Mouse (Mus musculus) heart, adult 11 months (tissue): ENCODE data around the gene Acvr1b.

ENCODE experiments used
- DNase-seq: peaks from one replicate; pipeline ENCODE4 v3.0.0; 2022

The Acvr1b gene

DNA sequence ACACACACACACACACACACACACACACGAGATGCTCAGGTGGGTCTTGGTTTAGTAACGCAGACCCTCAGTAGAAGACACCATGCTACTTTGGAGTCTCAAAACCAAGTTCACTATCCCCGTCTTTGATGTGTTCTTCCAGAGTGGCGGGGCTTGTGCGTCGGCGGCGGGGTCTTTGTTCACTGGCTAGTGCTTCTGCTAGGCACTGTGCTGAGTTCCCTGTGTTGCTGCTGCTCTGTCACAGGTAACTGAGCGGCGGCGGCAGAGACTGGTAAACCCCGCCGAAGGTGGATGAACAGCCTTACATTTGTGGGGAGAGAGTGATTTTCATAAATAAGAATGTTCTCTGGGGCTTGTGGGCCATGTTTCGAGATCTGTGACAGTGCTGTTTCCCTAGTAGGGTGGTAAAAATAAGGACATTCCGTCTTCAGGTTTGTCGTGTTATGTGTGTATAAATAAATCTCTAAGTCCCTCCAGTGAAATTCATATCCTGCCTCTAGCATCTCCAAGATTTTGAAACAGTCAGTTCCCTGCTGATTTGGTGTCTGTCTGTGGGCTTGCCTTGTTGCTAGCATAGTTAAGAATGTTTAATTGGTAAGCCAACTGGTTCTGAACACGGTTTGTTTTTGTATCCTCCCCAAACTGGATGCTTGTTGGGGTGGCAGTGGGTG, 1.9 kb downstream of the Acvr1b start:
- peak; percentile 87 for DNase-seq

DNA sequence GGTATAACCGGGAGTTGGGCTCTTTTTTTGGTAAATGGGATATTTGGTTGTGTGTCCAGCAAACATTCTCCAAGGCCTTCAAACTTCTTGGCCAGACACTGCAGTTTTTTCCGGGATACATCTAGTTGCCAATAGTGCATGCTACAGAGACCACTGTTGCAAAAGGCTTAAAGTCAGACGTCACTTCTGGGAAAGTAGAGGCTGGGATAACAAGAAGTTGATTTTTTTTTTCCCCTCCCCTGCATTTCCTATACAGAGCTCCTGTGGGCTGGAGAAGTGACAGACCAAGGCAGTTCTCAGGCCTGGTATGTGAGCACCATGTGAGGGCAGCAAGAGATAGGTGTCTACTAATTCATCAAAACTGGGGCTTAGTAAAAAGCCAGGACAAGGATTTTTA, 2.4 kb downstream of the Acvr1b start:
- DNase-seq: peak; percentile 94

DNA sequence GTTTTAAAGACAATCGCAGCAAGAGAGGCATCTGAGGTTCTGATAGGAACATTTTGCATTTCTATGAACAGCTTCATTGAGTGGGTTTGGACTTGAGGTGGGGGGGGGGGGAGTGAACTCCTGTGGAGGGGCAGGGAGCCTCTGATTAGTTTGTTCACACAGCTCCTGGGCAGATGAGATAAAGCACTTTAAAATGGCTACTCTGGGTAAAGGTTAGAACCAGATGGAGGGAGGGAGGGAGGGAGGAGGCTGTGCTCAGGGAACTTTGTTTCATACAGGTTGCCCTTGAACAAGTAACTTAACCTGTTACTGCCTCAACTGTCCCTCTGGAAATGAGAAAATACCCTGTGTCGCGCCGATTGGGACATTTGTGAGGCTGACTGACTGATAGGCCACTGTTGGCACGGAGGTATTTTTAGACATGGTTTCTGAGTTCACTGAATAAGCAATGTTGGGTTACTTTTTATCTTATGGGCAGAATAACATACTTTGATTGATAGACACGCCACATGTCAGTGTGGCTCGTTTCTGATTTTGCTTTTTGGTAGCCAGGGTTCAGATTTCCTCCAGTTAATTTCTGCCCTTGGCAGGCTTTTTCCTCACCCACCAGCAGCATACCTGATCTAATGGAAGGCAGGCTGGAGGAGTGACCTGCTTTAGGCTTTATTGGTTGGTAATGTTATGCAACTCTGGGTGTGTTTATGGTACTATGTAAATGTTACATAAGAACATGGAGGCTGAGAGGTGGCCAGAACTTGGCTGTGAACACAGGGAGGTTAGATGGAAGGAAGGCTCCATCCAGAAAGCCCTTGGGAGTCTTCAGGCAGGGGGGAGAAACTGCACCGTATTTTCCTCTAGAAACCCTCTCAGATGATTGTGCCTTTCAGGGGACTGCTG, 3.2 kb downstream of the Acvr1b start:
- peak; percentile 90 for DNase-seq

DNA sequence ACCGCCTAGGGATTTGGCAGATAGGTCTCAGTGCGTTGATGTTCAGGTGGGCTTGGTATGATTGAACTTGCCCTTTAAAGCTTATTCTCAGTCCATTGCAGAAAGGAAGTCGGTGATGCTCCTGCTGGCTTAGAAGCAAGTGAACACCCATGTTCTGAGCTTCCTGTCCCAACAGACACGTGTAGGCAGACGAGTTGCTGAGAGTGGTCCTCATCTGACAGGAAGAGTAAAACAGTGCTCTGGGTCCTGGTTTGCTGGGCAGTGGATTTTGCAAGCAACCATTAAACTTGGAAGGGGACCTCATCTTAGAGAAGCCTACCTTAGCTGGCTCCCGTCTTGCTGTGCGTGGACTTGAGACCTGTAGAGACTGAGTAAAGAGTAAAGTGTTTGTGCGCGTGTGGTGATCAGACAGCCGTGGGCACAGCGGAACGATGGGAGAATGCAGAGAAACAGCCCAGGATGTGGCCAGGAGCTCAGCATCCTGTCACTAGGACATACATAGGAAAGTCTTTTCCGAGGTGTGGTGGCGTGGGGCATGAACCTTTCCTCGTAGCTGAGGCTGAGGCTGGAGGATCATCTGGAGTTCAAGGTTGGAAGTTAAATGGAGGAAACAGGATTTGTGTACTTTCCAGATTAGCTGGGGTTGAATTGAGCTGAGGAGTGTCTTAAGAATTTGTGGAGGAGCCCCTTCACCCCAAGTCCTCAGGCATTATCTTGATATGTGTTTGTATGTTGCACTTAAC, 6.7 kb downstream of the Acvr1b start:
- DNase-seq: no peak

DNA sequence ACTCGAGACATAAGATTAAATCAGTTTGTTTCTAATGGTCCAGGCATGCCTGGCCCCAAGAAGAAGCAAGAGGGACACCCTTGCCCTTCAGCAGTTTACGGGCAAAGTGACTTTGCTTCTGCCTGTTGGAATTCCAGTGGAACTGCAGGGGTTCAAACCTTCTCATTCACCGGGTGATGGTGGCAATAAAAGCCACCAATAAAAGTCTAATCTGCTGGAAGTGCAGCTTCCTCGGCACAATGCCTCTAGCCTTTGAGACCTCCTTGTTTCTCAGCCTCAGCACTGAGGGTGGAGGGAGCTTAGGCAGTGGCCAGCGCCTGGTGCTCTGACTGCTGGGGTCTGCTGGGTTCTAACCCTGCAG, 7.2 kb downstream of the Acvr1b start:
- no peak for DNase-seq

DNA sequence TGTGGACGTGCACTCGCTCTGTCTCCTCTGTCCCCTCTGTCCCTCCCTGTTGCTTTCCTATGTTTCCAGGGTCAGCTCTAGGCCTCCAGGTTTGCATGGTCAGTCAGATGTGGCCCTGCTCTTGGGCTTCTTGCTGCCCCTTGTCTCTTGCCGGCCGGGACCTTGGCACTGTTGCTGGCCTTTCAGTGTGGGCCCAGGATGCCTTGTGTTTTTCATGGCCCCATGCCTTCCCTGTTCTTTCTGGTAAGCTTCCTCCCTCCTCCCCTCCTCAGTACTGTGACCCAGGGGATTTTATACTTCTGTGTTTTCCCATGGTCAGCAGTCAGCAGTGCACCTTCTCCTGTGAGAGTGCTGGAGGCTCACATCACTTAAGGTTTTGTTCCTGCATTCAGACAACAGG, 7.6 kb downstream of the Acvr1b start:
- DNase-seq: peak; percentile 95

DNA sequence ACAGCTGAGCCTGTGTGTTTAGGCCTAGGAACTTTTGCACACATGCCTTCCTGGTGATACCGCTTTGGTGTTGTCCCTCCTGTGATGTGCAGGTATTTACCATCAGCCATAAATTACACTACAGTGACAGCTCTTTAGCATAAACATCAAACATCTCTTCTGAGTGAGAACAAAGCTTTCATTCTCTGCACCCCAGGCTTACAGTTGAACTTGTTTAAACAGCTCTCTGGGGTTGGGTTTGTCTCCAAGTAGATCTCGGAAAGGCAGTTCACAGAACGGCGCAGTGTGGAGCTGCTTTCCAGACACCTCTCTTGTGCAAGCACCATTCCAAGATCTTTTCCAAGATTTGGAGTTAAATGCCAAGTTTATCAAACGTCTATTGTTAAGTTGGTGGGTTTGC, 8.8 kb downstream of the Acvr1b start:
- no peak for DNase-seq

DNA sequence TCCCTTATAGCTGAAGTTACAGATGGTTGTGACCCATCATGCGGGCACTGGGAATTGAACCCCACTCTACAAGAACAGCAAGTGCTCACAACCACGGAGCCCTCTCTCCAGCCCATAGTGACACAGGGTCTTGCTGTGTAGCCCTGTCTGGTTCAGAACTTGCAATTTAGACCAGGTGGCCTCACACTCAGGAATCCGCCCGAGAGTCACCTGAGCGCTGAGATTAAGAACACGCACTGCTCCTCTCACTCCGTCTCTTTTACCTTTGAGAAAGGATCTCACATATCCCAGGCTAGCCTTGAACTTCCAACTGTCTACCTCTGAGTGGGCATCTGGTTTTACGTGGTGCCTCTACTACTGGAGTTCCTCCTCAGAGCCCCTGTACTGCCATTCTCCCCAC, 10.4 kb downstream of the Acvr1b start:
- peak; percentile 80 for DNase-seq

DNA sequence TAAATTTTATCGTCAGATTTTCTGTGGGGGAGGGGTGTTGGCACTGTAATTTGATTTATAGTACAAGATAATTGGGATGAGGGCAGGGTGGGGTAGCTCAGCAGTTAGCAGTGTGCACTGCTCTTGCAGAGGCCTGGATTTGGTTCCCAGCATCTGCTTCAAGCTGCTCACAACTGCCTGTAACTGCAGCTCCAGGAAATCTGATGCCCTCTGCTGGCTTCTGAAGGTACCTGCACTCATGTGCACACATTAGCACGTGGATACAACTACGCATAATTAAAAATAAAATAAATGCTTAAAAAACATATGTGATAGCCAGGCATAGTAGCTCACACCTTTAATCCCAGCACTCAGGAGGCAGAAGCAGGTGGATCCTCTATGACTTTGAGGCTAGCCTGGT, 11.7 kb downstream of the Acvr1b start:
- DNase-seq: no peak

DNA sequence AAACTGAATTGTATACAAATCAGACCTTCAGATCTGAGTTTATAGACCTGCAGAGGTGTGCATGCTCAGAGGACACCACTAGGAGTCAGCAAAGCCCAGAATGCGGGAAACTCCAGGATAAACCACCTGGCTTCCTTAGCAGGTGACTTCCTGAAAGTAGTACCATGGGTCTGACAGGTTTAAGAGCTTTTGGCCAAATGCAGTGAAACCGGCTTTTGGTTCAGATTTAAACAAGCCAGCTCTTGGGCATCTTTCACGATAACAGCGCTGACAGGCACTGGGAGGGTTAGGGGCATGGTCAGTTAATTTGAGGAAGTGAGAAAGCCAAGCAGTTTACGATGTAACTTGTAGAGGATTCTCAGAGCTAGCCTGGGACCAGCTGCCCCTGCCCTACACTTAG, 14.0 kb downstream of the Acvr1b start:
- DNase-seq: peak; percentile 84

DNA sequence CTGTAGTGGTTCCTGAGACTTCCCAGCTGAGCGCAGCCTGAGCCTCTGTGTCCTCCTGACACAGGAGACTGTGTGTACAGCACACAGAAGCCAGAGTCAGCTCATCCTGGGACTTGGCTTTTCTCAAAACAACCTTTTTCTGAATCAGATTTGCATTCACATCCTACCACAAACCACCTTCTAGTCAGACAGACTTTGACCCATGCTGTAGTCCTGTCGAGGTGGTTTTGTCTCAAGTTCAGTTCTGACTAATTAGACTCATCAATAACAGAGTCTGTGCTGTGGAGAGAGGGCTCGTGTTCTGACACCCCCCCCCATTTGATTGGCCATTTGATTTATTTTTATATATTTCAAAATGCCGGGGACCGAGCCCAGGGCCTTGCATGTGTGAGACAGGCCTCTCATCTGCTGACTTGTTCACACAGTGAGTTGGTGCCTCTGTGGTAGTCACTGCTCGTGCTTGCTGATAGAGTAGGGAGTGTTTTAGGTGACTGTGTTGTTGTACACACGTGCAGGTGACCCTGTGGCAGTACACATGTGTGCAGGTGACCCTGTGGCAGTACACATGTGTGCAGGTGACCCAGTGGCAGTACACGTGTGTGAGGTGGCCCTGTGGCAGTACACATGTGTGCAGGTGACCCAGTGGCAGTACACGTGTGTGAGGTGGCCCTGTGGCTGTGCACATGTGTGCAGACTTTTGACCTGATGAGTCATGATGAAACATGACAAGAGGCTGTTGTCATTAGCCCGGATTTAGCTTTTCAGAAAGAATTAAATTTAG, 16.3 kb downstream of the Acvr1b start:
- peak; percentile 84 for DNase-seq

DNA sequence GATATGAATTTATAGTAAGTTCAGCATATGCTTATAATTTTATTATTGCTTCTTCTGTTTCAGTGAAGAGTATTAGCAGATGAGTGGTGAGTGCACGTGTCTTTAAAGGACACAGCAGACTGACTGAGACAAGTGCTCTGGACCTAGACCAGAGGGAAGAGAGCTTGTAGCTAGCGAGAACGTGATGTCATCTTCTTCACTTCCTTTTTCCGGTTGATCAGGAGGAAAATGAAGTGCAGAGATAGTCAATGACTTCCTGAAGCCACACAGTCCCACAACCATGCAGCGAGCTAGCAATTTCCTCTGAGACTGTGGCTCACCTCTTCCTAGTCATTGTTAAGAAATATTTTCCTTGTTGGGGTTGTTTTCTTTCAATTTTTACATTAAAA, 16.9 kb downstream of the Acvr1b start:
- peak; percentile 91 for DNase-seq

DNA sequence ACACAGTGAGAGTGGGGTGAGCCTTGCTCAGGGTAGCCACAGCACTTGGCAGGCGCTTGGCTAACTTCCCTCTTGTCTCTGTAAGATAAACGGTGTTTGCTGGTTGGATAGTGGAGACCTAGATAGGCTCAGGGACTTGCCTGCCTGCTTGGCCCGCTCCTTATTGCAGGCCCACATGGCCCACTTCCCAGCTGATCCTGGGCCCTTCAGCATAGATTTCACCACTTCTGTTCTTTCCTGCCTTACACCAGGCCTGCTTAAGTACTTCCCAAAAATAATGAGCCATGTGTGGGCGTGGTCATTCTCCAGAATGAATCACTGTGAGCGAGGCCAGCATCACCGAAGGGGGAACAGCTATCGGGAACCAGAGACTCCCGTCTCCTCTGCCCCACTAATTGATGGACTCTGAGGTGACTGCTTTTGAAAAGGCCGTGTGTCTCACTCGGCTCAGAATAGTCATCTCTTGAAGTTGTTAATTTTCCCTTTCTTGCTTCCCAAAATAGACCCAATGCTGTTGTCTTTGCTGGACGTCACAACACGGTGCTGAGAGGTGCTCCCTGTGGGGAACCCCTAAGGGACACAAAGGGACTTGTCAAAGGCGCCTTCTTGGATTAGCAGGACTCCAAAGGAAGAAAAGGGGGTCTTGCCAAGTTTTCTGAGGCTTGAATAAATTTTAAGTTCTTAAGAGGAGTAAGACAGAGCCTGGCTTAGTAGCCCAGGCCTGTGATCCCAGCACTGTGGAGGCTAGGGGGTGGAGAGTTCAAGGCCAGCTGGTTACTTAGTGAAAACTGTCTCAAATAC, 17.8 kb downstream of the Acvr1b start:
- peak; percentile 98 for DNase-seq

DNA sequence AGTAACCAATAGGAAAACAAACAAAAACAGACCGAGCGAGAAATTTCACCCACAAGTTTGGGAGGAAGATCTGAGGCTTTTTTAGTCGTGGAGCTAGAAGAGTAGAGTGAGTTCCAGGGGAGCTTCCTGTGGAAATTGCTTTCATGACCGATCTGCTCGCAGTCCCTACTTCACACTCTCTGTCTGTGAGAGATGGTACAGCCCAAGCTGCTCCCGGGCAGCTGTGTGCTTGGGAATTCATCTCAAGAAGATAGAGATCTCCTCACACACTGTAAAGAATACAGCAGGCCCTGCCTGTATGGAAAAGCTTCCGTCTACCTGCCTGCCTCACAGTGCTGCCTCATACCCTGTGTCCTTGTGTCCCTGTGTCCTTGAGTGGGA, 18.4 kb downstream of the Acvr1b start:
- no peak for DNase-seq

DNA sequence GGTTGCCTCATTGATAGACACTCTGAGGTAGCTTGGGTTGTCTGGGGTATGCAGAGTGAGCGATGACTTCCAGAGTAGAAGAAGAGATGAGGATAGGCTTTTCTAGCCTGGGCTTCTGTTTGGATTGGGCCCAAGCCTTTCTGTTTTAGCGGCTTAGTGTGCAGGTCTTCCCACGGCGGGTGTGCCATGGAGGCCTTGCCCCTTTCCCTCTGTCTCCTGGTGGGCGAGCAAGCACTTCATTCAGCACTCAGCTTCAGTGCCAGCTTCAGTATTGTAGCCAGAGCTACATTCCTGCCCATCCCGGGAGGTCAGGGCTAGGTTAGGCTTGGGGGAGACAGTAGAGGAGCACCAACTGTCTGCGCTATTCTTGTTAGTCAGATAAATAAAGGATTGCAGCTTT, 18.8 kb downstream of the Acvr1b start:
- peak; percentile 94 for DNase-seq

DNA sequence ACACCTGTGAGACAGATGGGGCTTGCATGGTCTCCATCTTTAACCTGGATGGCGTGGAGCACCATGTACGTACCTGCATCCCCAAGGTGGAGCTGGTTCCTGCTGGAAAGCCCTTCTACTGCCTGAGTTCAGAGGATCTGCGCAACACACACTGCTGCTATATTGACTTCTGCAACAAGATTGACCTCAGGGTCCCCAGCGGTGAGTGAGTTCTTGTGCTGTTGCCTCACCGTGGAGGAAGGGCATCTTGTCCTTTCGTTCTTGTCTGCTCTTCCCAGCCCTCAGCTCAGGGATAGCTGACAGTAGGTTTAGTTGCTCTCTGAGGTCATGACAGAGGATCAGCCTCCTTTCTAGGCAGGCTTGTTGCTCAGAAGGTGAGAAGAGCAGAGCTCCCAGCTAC, 20.1 kb downstream of the Acvr1b start:
- peak; percentile 86 for DNase-seq

DNA sequence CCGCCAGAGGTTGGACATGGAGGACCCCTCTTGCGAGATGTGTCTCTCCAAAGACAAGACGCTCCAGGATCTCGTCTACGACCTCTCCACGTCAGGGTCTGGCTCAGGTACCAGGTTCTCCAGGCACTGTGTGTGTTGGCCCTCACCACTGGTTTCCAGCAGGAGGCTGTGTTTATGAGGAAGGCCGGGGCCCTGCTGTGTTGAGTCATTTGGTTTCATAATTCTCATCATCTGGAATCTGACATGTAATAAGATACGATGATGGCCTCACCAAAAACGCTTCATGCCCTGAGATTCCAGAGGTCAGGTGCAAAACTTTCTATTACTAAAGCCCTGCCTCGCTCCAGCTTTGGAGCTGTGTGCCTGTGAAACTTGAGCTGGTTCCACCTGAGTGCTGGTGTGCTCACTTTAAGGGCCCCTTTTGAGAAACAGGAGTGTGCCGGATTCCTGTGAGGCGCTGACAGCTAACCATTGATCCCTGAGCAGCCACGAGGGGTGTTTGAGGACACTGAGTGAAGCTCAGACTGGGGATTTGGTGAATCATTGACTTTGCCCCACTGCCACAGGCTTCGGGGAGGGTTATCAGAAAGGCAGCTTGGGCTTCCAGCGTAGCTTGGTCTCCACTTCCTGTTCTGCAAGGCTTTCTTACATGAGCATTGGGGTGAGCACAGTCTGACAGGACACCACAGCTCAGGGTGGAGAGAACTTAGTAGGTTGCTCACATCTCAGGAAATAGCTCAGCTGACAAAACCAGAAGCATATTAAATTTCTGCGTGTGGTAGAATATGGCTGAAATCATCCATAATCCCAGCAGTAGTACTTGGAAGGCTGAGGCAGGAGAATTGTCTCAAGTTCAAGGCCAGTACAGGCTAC, 21.3 kb downstream of the Acvr1b start:
- DNase-seq: no peak

DNA sequence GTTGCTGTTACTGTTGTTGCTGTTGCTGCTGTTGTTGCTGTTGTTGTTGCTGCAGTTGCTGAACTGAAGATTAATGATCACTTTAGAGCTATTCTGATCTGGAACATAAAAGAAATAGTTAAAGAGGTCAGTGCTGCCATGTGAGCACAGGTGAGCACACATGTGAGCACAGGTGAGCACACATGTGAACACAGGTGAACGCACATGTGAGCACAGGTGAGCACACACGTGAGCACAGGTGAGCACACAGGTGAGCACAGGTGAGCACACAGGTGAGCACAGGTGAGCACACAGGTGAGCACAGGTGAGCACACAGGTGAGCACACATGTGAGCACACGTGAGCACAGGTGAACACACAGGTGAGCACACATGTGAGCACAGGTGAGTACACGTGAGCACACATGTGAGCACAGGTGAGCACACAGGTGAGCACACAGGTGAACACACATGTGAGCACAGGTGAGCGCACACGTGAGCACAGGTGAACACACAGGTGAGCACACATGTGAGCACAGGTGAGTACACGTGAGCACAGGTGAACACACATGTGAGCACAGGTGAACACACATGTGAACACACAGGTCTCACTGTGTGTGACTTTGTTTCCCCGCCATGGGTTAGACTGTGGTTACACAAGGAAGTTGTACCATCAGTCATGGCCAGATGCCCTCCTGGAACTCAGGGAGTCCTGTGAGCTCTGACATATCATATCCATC, 22.4 kb downstream of the Acvr1b start:
- no peak for DNase-seq

DNA sequence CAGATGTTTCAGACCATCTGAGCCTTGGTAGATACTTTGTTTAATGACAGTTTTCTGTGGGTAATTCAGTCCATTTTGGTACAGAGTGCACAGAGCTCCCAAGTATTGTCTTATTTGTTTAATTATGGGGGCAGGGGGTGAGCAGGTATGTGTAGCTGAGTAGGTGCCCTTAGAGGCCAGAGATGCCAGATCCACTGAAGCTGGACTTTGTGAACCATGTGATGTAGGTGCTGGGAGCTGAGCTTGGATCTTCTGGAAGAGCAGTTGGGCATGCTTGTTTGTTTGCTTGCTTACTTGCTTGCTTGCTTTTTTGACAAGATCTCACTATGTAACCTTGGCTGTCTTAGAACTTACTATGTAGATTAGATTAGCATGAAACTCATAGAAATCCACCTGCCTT, 23.1 kb downstream of the Acvr1b start:
- DNase-seq: no peak

DNA sequence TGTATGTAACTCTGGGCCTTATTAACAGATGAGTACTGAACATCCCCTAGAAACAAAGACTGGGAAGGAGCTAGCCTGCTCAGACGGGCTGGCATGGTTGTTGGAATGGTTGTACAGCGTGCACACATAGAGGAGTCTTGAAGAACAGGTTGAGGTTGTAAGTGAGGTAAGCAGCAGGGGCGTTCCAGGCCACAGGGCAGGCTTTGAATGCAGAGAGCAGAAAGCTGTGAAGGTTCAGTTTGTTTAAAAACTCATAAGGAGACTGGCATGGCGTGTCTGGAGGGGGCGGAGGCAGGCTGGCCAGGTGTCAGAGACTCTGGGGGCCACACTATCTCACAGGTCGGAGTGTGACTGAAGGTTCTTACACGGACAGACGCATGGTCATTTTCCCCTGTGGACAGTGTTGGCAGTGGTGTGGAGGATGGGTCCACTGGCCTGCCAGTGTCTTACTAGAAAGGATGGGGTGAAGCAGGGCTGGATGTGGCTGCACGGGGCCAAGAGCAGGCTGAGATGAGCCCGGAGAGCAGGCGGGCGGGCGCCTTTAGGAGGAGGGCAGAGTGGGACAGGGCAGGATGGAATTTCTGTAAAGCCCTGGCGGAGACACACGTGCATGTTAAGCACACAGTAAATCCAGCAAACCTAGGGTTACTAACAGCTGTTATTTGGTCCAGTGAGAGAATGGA, 23.8 kb downstream of the Acvr1b start:
- no peak for DNase-seq
